Mouse (Mus musculus) urinary bladder, postnatal 14 days (tissue): ENCODE results near the gene Pcp2.
A peak's percentile ranks its signal among the peaks of the same experiment; 100 is the strongest.
"Not testable (repeated sequence)": the region's sequence is repeated elsewhere in the genome, so short reads cannot be mapped to it uniquely, and the experiment has no call there.

ENCODE experiments used
- DNase-seq: peaks from one replicate; pipeline ENCODE4 v3.0.0; 2021; ENCODE audit warnings: low spot score

Pcp2 gene

DNA sequence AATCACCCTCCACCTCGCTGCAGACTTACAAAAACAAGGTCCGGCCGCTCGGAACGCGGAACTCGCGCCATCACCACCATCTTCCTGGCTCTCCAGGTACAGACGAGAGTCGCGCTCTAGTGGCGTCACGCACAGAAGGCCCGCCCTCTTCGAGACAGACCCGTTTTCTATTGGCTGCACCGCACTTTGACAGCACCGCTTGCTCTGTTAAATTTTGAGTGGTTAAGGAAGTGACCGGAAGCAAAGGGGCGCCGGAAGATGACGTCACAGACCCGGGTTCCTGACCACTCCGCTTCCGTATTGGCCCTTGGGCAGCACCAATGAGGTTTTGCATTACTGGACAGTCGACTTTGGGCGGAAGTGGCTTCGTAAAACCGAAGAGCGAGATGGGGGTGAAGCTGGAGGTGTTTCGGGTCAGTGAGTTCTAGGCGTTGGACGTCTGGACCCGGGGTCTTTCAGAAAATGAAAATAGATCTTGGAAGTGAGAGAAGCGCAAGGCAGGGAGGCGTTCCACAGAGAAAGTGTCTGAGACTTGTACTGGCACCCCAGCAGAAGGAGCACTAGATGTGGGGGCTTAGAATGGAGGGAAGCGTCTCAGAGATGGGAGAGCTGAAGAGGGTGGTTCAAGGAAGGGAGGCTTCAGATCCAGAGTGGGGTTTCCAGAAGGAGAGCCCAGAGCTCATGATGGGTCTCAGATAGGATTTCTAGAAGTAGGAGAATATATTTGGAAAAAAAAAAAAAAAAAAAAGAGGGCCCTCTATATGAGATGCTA is 4.0 kb downstream of the Pcp2 start, which contains the start of the genes Xab2 and Pet100:
Gene Xab2, minus strand, starts transcription at position 118 of the 772 bp plus-strand sequence.
Gene Pet100, plus strand, starts transcription at position 350 of the 772 bp plus-strand sequence.
- DNase-seq: peak; percentile 98

- DNase-seq: peak; percentile 64
These were observed 15.6 kb downstream of the Pcp2 start for GRCm38 (mm10) chr8:3609816-3610150.

DNA sequence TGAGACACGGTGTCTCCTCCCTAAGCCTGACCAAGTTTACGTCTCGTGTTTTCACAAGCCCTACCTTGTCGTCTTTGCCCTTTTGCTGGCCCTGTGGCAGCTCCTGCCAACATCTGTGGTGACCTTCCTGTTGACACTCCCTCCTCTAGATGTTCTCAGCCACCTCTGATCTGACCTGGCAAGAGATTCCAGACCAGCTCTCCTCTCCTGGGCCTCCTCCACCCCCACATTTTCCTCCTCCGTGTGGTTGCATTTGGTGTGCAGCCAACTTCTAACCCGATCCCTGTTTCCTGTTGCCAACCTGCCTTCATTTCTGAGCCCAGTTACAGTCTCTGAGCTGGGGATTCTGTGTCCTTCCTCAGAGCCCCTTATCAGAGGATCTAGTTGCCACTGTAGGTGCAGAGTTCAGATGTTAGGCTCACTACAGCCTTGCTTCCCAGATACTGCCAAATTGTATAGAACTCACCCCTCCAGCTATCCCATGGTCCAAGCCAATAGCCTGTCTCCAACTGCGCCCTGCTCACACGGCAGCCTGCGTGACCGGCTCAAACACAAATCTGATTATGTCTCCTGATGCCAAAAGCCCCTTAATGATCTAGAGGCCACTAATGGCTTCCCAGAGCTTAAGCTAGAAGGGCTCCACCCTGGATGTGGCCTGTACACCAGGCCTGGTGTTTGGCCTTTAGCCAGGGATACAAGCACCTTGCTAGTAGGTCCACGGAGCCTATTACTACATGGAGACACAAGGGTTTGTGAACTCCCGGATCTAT is 16.1 kb downstream of the Pcp2 start:
- DNase-seq: peak; percentile 53

GRCm38 (mm10) chr8:3607822-3608221 is 17.5 kb downstream of the Pcp2 start:
- DNase-seq: no peak

DNA sequence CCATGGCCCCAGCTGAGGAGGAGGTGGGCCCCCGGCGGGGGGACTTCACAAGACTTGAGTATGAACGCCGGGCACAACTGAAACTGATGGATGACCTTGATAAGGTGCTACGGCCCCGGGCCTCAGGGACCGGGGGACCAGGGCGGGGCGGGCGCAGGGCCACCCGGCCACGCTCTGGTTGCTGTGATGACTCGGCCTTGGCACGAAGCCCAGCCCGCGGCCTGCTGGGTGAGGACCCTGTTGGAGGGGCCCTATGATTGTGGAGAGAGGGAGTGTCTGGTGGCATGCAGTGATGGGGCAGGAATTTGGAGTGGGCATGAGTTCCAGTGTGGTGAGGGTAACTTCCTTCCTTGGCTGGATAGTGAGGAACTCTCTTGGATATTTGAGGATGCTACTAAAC is 18.8 kb downstream of the Pcp2 start:
- DNase-seq: peak; percentile 34

- no peak for DNase-seq
These were observed 21.9 kb downstream of the Pcp2 start for GRCm38 (mm10) chr8:3603439-3603838.

DNA sequence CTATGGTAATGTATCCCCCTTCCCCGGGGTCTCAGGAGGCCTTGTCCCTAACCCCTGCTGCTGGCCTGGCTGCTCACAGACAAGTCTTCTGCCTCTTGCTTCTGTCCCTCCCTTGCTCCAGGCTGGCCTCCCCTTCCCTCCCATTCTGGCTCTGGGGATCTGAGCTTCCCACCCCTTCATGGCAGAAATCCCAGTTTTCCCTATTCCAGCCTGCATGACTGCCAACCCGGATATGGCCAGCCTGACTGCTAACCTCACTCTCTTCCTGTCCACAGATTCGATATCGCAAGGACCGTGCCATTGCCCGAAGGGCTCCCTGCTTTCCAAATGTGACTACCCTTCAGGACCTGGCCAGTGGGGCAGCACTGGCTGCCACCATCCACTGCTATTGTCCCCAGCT is 24.9 kb downstream of the Pcp2 start:
- DNase-seq: peak; percentile 51

DNA sequence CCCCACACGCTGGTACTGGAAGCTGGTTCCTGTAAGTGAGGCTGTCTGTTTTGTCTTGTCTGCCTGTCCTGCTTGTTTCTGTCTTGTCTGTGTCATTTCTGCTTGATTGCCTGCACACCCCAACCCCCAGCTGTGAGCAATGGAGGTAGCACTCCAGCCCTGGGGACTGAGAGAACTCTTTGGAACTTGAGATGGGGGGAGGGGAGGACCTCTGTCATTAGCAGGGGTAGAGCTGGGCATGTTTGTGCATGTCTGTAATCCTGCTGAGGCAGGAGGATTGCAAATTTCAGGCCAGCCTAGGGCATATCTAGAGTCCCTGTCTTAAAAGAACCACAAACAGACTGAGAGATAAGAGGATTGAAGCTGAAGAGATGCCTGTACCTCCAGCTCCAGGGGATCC is 26.1 kb downstream of the Pcp2 start:
- no peak for DNase-seq

GRCm38 (mm10) chr8:3598054-3598453 is 27.3 kb downstream of the Pcp2 start:
- DNase-seq: no peak

DNA sequence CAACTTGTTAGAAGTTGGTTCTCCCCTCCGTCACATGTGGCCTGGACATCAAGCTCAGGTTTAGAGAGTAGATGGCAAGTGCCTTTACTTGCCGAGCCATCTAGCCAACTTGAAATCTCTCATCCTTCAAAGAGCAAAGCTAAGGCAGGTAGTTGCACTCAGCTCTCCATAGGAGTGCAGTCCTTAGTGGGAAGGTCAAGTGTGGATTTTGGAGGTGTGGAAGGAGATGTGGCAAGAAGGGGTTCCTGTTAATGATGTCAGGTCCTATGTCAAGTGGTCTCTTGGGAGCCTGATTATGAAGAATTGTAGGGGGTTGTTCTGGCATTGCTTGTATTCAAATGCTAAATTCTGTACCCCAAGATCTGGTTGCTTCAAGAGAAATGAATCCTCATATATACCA is 30.9 kb downstream of the Pcp2 start:
- no peak for DNase-seq

DNA sequence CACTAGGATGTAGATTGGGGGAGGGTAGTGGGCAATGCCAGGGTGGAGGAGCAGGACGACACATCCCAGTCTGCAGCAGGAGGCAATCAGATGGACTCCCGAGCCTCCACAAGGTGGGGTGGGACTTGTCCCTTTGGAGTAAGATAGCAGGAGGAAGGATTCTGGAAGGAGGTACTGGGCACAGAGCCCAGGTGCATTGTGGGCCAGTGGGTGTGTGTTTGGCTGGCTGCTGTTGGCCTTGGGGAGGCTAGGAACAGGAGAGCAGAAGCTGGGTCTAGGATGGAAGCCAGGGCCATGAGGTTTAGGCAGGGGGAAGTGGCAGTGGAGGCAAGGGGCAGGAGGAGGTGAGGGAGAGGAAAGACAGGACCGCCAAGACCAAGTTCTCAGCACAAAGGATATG is 31.9 kb downstream of the Pcp2 start:
- DNase-seq: no peak

DNA sequence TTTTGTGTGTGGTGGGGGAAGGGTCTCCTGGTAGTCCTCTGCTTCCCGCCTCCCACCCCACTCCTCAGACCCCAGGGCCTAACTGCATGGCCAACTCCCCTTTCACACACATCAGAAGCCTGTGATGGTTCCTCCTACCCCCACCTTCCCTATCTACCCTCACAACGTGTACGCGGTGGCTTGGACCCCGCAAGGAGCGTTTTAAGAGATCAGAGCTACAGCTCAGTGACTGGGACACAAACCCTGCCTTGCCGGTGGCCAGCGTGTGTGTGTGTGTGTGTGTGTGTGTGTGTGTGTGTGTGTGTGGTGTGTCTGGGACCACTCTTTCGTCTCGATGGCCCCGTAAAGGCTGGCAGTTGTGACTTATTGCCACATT is 37.1 kb downstream of the Pcp2 start:
- DNase-seq: no peak

- peak; percentile 79 for DNase-seq
These were observed 37.7 kb downstream of the Pcp2 start for GRCm38 (mm10) chr8:3587391-3588257.

DNA sequence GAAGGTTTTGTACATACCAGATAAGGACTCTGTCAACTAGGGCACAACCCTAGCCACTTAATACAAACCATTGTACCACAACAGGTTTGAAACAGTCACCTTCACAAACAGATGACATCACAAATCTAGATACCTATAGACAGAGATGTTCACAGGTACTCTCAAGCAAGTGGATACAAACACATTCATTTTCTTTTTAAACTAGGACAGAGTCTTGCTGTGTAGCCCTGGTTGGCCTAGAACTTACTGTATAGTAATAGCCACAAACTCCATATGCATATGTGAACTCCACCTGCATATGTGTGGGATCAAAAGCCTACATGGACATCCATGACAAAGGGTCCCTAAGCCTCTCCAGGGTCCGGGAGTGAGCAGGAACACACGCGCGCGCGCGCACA is 38.4 kb downstream of the Pcp2 start, which contains the start of gene Camsap3:
Gene Camsap3, plus strand, starts transcription at position 301 of the 398 bp plus-strand sequence.
- DNase-seq: no peak

DNA sequence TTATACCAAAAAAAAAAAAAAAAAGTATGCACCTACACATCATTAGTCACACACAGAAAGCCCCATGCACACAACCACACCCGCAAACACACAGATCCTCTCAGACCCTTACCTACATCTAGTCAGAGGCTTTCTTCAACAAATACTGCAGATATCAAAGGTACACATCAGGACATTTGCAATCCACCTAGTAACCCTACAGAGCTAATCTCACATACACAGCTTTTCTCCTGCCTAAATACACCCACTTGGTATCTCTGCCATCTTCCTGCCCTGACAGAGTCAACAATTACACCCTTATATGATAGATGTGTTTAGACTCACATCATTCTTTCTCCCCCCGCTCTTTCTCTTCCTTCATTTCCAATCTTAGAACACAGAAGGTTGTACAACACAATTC is 38.9 kb downstream of the Pcp2 start:
- DNase-seq: no peak

DNA sequence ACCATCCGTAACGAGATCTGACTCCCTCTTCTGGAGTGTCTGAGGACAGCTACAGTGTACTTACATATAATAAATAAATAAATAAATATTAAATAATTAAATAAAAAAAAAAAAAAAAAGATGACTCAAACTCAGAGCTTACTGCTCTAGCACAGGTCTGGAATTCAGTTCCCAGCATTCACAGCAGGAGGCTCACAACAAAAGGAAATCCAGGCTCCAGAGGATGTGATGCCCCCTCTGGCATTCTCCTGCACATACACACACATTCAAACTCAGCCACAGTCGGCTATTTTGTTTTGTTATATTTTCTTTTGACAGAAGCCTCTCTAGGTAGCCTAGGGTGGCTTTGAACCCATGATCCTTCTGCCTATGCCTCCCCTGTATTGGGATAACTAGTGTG is 43.4 kb downstream of the Pcp2 start:
- DNase-seq: not testable (repeated sequence)

DNA sequence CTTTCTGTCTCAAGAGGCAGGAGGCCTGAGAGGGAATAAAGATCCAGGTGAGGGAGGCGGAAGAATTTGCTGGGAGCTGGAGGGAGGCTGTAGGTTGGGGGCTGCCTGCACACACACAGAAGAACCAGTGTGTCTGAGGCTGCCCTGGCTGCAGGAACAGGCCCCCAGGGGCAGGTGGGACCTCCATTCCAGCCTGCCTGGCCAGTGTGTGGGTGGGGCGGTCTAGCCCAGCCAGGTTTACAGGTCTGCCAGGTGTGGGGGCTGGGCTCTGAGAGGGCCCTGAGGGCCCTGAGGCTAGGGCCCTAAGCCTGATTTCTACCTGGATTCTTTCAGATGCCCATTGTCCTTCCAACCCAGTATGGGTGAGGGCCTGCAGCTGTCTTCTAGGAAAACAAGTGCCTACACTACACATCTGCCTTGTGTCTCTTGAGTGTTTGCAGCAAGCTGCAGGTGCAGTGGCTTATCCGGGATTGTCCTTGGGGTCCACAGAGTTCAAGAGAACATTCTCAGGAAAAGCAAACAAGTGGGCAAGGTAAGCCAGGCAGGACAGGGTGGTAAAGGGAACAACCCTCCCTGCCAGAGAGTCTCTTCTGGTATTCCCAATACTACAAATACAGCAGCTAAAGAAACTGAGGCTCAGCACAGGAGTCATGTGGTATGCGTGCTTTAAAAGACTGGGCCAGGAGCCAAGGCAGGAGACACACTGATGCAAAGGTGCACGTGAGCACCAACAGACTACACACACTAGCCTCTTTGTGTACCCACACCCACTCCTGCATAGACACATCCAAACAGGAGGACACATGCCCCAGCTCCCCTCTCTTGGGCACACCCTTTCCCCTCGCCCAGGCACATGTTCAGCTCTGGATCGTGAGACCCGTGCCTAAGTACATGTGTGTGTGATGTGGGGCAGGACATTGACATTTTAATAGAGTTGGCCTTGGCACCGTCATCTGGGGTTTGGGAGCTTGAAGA is 45.7 kb downstream of the Pcp2 start:
- DNase-seq: peak; percentile 62

DNA sequence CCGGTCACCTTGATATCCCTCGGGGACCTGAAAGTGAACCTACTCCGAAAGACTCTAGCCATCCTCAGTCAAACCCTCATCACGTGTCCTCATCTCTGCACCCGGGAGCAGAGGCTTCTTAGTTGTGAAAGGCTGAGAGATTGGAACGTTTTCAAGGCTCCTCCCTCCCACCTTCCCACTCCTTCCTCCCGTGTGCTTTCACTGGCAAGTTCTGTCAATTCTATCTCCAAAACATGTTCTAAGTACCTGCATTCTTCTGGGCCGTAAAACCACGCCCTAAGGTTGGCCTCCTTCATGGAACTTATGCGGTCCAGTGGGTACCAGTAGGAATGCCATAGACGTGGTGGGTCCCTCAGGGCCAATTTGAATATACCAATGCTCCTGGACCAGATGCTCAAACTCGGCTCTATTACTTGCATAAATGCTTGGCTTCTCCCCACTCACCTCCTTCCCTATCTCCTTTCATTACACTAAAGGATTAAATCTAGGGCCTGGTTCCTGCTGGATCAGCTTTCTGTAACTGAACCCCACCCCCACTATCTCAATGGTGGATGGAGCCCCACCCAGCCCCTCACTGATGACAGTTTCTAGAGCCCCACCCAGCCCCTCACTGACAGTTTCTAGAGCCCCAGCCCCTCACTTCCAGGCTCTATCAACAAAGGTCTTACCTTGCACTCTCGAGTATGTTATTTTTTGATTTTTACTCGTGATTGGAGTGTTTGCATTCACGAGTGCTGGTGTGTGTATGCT is 49.0 kb downstream of the Pcp2 start:
- DNase-seq: no peak

DNA sequence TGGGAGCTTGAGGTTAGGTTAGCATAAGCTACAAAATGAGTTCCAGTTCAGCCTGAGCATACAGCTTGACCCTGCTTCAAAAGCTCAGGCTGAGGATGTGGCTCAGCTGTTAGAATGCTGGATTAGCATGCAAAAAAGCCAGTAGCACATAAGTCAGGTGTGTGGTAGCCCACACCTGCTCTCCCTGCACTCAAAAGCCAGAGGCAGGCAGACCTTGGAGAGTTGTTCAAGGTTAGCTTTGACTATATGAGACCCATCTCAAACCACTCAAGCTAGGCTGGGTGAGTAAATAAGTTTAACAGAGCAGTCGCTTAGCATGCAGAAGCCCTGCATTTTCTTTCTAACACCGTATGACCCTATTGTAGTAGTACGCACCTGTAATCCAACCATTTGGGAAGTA is 50.8 kb downstream of the Pcp2 start:
- DNase-seq: no peak
